Mouse (Mus musculus): ENCODE results near the gene Cel.

DNA sequence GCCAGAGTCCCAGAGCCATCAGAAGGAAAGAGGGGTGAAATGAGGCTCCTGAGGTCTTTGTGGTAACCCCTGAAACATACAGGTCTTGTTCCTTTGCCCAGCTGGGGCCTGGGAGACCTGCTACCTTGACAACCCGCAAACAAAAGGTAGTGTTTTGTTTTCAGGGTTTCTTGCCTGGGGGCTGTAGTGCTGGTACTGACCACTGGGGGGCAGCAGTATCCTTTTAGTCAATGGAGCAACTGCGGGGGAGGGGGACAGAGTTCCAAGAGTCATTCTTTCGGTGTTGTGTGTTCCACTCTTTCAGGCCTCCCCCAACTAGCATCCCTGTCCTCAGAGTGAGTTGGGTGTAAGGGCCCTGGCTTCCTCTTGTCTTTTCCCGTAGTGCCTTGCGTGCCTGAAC is 48.7 kb downstream of the Cel start:
- no peak for TF ChIP-seq TAL1 (IDR thresholded peaks at IDR 0.05; ENCODE audit: low read length)
- no peak for TF ChIP-seq ZNF384 (IDR thresholded peaks at IDR 0.05; ENCODE audit: low read depth, low read length)
- TF ChIP-seq MEF2A (IDR thresholded peaks at IDR 0.05; ENCODE audit: extremely low read depth, insufficient replicate concordance, low read depth, low read length, poor library complexity, severe bottlenecking) = no peak
- TF ChIP-seq GABPA (IDR thresholded peaks at IDR 0.05; ENCODE audit: low read depth, low read length) = no peak
- TF ChIP-seq CTCF (IDR thresholded peaks at IDR 0.05 in 2 of 3, conservative IDR thresholded peaks at IDR 0.05 in 1 of 3; ENCODE audit: control insufficient read depth in 1 of 3, insufficient read depth in 1 of 3, low read depth in 2 of 3, low read length in 3 of 3, poor library complexity in 1 of 3, severe bottlenecking in 1 of 3) = peak; percentile 89 to 95 (median 92)
- no peak for TF ChIP-seq GATA1 (IDR thresholded peaks at IDR 0.05; ENCODE audit: low read depth, low read length)
- TF ChIP-seq POLR2A (IDR thresholded peaks at IDR 0.05; ENCODE audit: control insufficient read depth in 1 of 2, insufficient read depth in 1 of 2, low read depth in 1 of 2, low read length in 2 of 2, poor library complexity in 1 of 2) = no peak
- no peak; the same call in 1 of the 2 replicates for TF ChIP-seq CHD2 (IDR thresholded peaks at IDR 0.05; ENCODE audit: low read length)
